Mouse (Mus musculus): ENCODE measurements around the gene Rad1.
"Not testable (repeated sequence)": the region's sequence is repeated elsewhere in the genome, so short reads cannot be mapped to it uniquely, and the experiment has no call there.

The Rad1 gene

GRCm38 (mm10) chr15:10525896-10526295 is 40.1 kb downstream of the Rad1 start:
- no peak for DNase-seq

GRCm38 (mm10) chr15:10531352-10531751 is 45.5 kb downstream of the Rad1 start:
- no peak for DNase-seq

GRCm38 (mm10) chr15:10533361-10533760 is 47.5 kb downstream of the Rad1 start:
- DNase-seq: not testable (repeated sequence)

- no peak for DNase-seq
These were observed 48.8 kb downstream of the Rad1 start for GRCm38 (mm10) chr15:10534591-10534990.

- no peak for DNase-seq
These were observed 50.2 kb downstream of the Rad1 start for GRCm38 (mm10) chr15:10535969-10536368.

- DNase-seq: no peak
These were observed 54.7 kb downstream of the Rad1 start for GRCm38 (mm10) chr15:10540271-10541088.

Measured in cerebellum, adult 11 months (tissue).